Mouse (Mus musculus): ENCODE measurements around the gene Vmn2r38.
"Not testable (repeated sequence)": the region's sequence is repeated elsewhere in the genome, so short reads cannot be mapped to it uniquely, and the experiment has no call there.

Vmn2r38 gene

DNA sequence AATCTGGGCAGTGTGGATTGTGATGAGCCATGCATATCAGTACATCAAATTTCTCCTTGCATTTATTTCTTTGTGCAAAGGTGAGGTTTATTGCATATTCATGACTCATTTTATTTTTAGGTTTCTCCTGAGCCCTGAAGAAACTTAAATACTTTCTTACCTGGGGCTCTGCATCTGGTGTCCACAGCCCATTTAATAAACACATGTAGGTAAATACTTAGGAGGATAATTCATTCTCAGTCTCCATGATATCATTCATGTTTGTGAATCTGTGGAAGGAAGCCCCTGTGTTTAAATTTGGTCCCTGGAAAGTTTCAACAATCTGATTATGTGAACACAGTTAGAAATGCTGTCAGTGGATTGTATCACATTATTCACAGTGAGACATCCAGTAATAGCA lies at the start of gene Vmn2r38:
Gene Vmn2r38 (minus strand): TSS at position 101 of the 400 bp plus-strand sequence.
- DNase-seq (ENCODE audit: low read depth, low spot score) = not testable (repeated sequence)

DNA sequence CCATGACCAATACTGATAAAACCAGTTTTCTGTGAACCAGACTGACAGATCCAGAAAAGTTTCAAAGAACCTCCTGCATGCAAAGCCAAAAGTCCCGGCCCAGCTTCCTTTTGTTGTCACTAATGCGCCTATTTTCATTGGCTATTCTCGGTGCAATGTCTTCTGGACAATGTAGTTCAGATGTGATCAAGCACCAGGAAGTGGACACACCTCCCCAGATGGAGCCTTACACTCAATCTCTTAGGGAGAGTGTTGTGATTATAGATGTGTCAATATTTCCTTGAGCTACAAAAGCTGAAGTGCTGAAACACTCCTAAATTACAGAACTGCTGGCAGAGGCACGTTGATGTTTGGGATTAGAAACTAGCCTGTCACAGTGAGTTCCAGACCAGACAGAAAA lies 32.3 kb downstream of the Vmn2r38 start:
- DNase-seq (ENCODE audit: low read depth, low spot score) = not testable (repeated sequence)

DNA sequence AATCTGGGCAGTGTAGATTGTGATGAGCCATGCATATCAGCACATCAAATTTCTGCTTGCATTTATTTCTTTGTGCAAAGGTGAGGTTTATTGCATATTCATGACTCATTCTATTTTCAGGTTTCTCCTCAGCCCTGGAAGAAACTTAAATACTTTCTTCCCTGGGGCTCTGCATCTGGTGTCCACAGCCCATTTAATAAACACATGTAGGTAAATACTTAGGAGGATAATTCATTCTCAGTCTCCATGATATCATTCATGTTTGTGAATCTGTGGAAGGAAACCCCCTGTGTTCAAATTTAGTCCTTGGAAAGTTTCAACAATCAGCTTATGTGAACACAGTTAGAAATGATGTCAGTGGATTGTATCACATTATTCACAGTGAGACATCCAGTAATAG lies 67.0 kb downstream of the Vmn2r38 start, which contains the start of gene Vmn2r39:
Gene Vmn2r39 (minus strand): TSS at position 101 of the 400 bp plus-strand sequence.
- DNase-seq (ENCODE audit: low read depth, low spot score) = not testable (repeated sequence)

Measured in retina, adult 2 months (tissue).